In genomic region chr12:118428384-118428783, GRCm38 (mm10) we compare ENCODE assay signal across 23 mouse cellular contexts.
A peak's percentile ranks its signal among the peaks of the same experiment; 100 is the strongest.
DNase-seq lines count a peak whose midpoint lies in the region; ATAC-seq and TF ChIP-seq lines count a peak whose summit lies in the region.
"Had no signal": no experiment of that assay in that cellular context is flagged by ENCODE, and none has a peak within 500 bp of the region (broad histone marks: within the 10 kb centered on the region; RNA-seq: fewer than 3 reads in every experiment).

No protein-coding gene starts in this region.

- no peaks in the 10 kb centered on the region for H3K27me3 ChIP-seq in splenic B cell, adult 2 months (ENCODE audit: control insufficient read depth, insufficient read depth, low read length, poor library complexity, severe bottlenecking)
- H3K27me3 ChIP-seq: hindbrain, embryonic 15.5 days; limb, embryonic 13.5 days; liver, embryonic 12.5 days; midbrain, embryonic 15.5 days; neural tube, embryonic 15.5 days had no signal

- no peak for TF ChIP-seq POLR2A in lung, adult 2 months (IDR thresholded peaks at IDR 0.05; ENCODE audit: borderline replicate concordance, extremely low read depth, low read depth, low read length)

- no peaks in the 10 kb centered on the region for H3K4me1 ChIP-seq in lung, adult 2 months (ENCODE audit: control insufficient read depth, insufficient read depth, low read length)
- H3K4me1 ChIP-seq: heart, embryonic 10.5 days; hindbrain, embryonic 15.5 days; limb, embryonic 13.5 days; liver, embryonic 12.5 days; midbrain, embryonic 15.5 days; neural tube, embryonic 15.5 days had no signal

- 62% methylated on average over 5 of the region's 5 CpGs for WGBS in lung, adult 2 months

- no peaks in the 10 kb centered on the region for H3K36me3 ChIP-seq in splenic B cell, adult 2 months (ENCODE audit: control insufficient read depth, insufficient read depth, low read length, poor library complexity, severe bottlenecking)
- H3K36me3 ChIP-seq: heart, embryonic 10.5 days; hindbrain, embryonic 15.5 days; limb, embryonic 13.5 days; liver, embryonic 12.5 days; midbrain, embryonic 15.5 days; neural tube, embryonic 15.5 days had no signal

- peak; percentile 62 for ATAC-seq in activated CD4-positive, CD25-positive, alpha-beta regulatory T cell, adult 4 months
- ATAC-seq: forebrain, embryonic 14.5 days; intestine, embryonic 16.5 days; liver, embryonic 12.5 days; midbrain, embryonic 15.5 days had no signal

- DNase-seq in lung, postnatal 25 days (ENCODE audit: low spot score), result peak; percentile 2
- no peak for DNase-seq in lung, adult 2 months
- peak; percentile 11 for DNase-seq in splenic B cell, adult 2 months (ENCODE audit: low read depth, low spot score)
- DNase-seq in heart, adult 9 months (ENCODE audit: low spot score in 2 of 2), result no peak
- no peak for DNase-seq in heart, postnatal 4 days
- DNase-seq in adrenal gland, postnatal 10 days, result no peak
- DNase-seq: adrenal gland, postnatal 14 days; cerebellum, adult 2 months; cerebellum, postnatal 36 days; kidney, postnatal 25 days; lung, adult 18-20 months; lung, postnatal 14 days; right cerebral cortex, adult 18-20 months had no signal

- TF ChIP-seq CTCF in lung, adult 2 months (IDR thresholded peaks at IDR 0.05; ENCODE audit: insufficient read depth, low read length), result no peak

- no peak overlapping the region for H3K4me3 ChIP-seq in lung, adult 2 months (replicated peaks; ENCODE audit: extremely low read depth, low read depth, low read length)
- H3K4me3 ChIP-seq: heart, embryonic 10.5 days; hindbrain, embryonic 15.5 days; limb, embryonic 13.5 days; liver, embryonic 12.5 days; midbrain, embryonic 15.5 days; myocyte; neural tube, embryonic 15.5 days had no signal

Comparison
In these comparisons a context has a peak if more than half of its experiments do, and no peak if none do; other contexts are left out.
1. DNase-seq: peak in lung, postnatal 25 days (single experiment) and splenic B cell, adult 2 months (single experiment); none in lung, adult 2 months (single experiment), heart, adult 9 months (0 of 2), heart, postnatal 4 days (single experiment) and adrenal gland, postnatal 10 days (single experiment).